In the genomic region with DNA sequence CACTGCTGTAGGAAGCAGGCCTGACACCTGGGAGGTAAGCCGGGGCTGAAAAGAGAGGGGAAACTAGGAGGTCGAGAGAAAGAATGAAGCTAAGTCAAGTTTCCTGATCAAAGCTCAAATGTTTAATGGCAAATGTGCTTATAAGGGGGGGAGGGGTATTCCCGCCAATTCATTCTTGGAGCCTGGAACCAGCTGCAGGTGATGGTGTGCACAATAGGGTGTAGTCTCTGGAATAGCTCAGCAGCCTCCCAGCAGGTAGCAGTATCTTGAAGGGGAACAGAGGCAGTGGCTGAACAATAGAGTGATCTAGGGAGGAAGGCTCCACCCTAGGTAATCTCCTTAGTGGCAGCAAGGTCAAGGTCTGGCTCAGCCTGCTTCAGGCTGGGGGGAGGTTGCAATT, we compare ENCODE assay signal across 14 mouse cellular contexts. TPM values are rescaled to one million over a fixed set of nuclear protein-coding genes. Genes with fewer than 3 reads are reported as not detected.
"Had no signal": no experiment of that assay in that cellular context is flagged by ENCODE, and none has a peak within 500 bp of the region (broad histone marks: within the 10 kb centered on the region; RNA-seq: fewer than 3 reads in every experiment).

No protein-coding gene starts in this region.

RNA-seq across cellular contexts. Expression of gene Vmn1r167, which starts 36.8 kb away (rescaled TPM):
- total RNA-seq: neutrophil, adult 5-6 weeks had no signal
- polyA plus RNA-seq: neural tube, embryonic 13.5 days; neural tube, embryonic 14.5 days; neural tube, embryonic 15.5 days; small intestine, adult 2 months; spleen, adult 2 months; stomach, embryonic 14.5 days; stomach, embryonic 15.5 days; stomach, embryonic 16.5 days; stomach, postnatal 0 days; testis, adult 2 months; thymus, adult 2 months; thymus, postnatal 0 days; urinary bladder, adult 2 months had no signal
